Mouse (Mus musculus): ENCODE measurements around the gene Plppr2. TPM values are rescaled to one million over a fixed set of nuclear protein-coding genes. Genes with fewer than 3 reads are reported as not detected.
A peak's percentile ranks its signal among the peaks of the same experiment; 100 is the strongest.

The Plppr2 gene
- polyA plus RNA-seq, 1 experiment from 2014 or later: 9.2 TPM

GRCm38 (mm10) chr9:21978398-21979128 is 41.7 kb downstream of the Plppr2 start:
- no peak overlapping the region for H3K9ac ChIP-seq (ENCODE audit: low read depth, low read length)
- H3K4me3 ChIP-seq (ENCODE audit: low read length): no peak overlapping the region
- H3K4me2 ChIP-seq (replicated peaks; ENCODE audit: low read depth, low read length): no peak overlapping the region
- WGBS: 84% methylated on average over 4 of the region's 4 CpGs
- peaks cover 5% of the 10 kb centered on the region; the same call in 1 of the 2 replicates for H3K36me3 ChIP-seq (ENCODE audit: control insufficient read depth, insufficient read depth, low read length)
- no peaks in the 10 kb centered on the region for H3K9me3 ChIP-seq (ENCODE audit: control insufficient read depth, low read length)
- ATAC-seq (ENCODE audit: low FRiP score, low TSS enrichment): no peak; the same call in 1 of the 2 replicates
- H3K27ac ChIP-seq (ENCODE audit: low read depth, low read length): no peak overlapping the region
- H3K27me3 ChIP-seq (ENCODE audit: control insufficient read depth, insufficient read depth, low read length): no peaks in the 10 kb centered on the region
- no peaks in the 10 kb centered on the region for H3K4me1 ChIP-seq (ENCODE audit: control insufficient read depth, insufficient read depth, low read length)

- 31% methylated on average over 3 of the region's 3 CpGs for WGBS
- peaks cover 24% of the 10 kb centered on the region for H3K27me3 ChIP-seq (ENCODE audit: control insufficient read depth, insufficient read depth, low read length)
- H3K27ac ChIP-seq (ENCODE audit: low read depth, low read length): no peak overlapping the region
- no peak overlapping the region for H3K9ac ChIP-seq (ENCODE audit: low read depth, low read length)
- no peaks in the 10 kb centered on the region for H3K9me3 ChIP-seq (ENCODE audit: control insufficient read depth, low read length)
- no peak overlapping the region for H3K4me2 ChIP-seq (replicated peaks; ENCODE audit: low read depth, low read length)
- peaks cover 12% of the 10 kb centered on the region for H3K4me1 ChIP-seq (ENCODE audit: control insufficient read depth, insufficient read depth, low read length)
- H3K4me3 ChIP-seq (ENCODE audit: low read length): no peak overlapping the region
- peaks cover 2% of the 10 kb centered on the region; the same call in 1 of the 2 replicates for H3K36me3 ChIP-seq (ENCODE audit: control insufficient read depth, insufficient read depth, low read length)
- no peak for ATAC-seq (ENCODE audit: low FRiP score, low TSS enrichment)
Observed at GRCm38 (mm10) chr9:21983911-21984310, 47.1 kb downstream of the Plppr2 start.

- H3K27me3 ChIP-seq (ENCODE audit: control insufficient read depth, insufficient read depth, low read length): peaks cover 57% of the 10 kb centered on the region
- H3K36me3 ChIP-seq (ENCODE audit: control insufficient read depth, insufficient read depth, low read length): no peaks in the 10 kb centered on the region
- WGBS: 8% methylated on average over 36 of the region's 36 CpGs
- H3K4me3 ChIP-seq (ENCODE audit: low read length): peak overlapping the region; percentile 50
- peak overlapping the region; percentile 81 for H3K4me2 ChIP-seq (replicated peaks; ENCODE audit: low read depth, low read length)
- peak overlapping the region; percentile 12; the same call in 1 of the 2 replicates for H3K9ac ChIP-seq (ENCODE audit: low read depth, low read length)
- no peak overlapping the region; the same call in 1 of the 2 replicates for H3K27ac ChIP-seq (ENCODE audit: low read depth, low read length)
- H3K9me3 ChIP-seq (ENCODE audit: control insufficient read depth, low read length): no peaks in the 10 kb centered on the region
- no peak for ATAC-seq (ENCODE audit: low FRiP score, low TSS enrichment)
- peaks cover 21% of the 10 kb centered on the region for H3K4me1 ChIP-seq (ENCODE audit: control insufficient read depth, insufficient read depth, low read length)
Observed at GRCm38 (mm10) chr9:21987592-21988342, 50.9 kb downstream of the Plppr2 start.

- Histone ChIP-seq H3K4me2 (replicated peaks; ENCODE audit: low read depth, low read length) (peak overlapping the region; percentile 81), H3K4me3 (ENCODE audit: low read length) (peak overlapping the region; percentile 50), H3K36me3 (ENCODE audit: control insufficient read depth, insufficient read depth, low read length) (no peaks in the 10 kb centered on the region), H3K9ac (ENCODE audit: low read depth, low read length) (peak overlapping the region; percentile 55), H3K9me3 (ENCODE audit: control insufficient read depth, low read length) (no peaks in the 10 kb centered on the region), H3K27ac (ENCODE audit: low read depth, low read length) (0 out of 2 replicates have a peak overlapping the region, but pooled peaks have one; percentile 42), H3K27me3 (ENCODE audit: control insufficient read depth, insufficient read depth, low read length) (peaks cover 57% of the 10 kb centered on the region), H3K4me1 (ENCODE audit: control insufficient read depth, insufficient read depth, low read length) (peaks cover 21% of the 10 kb centered on the region)
- ATAC-seq (ENCODE audit: low FRiP score, low TSS enrichment): peak; percentile 75
- under 1% methylated on average over 32 of the region's 32 CpGs for WGBS
Observed at GRCm38 (mm10) chr9:21988421-21989101, 51.7 kb downstream of the Plppr2 start.

- 1% methylated on average over 42 of the region's 42 CpGs for WGBS
- H3K27ac ChIP-seq (ENCODE audit: low read depth, low read length): 0 out of 2 replicates have a peak within 1 kb of the TSS, but pooled peaks have one; percentile 42
- ATAC-seq (ENCODE audit: low FRiP score, low TSS enrichment): peak; percentile 59
Observed at GRCm38 (mm10) chr9:21989230-21990110, 52.6 kb downstream of the Plppr2 start, which contains the start of gene Rgl3. Rgl3 (minus strand) TSS chr9:21989446.

GRCm38 (mm10) chr9:21992227-21992626 is 55.4 kb downstream of the Plppr2 start:
- Histone ChIP-seq H3K9me3 (ENCODE audit: control insufficient read depth, low read length) (no peaks in the 10 kb centered on the region), H3K27me3 (ENCODE audit: control insufficient read depth, insufficient read depth, low read length) (peaks cover 50% of the 10 kb centered on the region), H3K4me3 (ENCODE audit: low read length) (no peak overlapping the region), H3K4me2 (replicated peaks; ENCODE audit: low read depth, low read length) (no peak overlapping the region), H3K4me1 (ENCODE audit: control insufficient read depth, insufficient read depth, low read length) (peaks cover 21% of the 10 kb centered on the region), H3K27ac (ENCODE audit: low read depth, low read length) (no peak overlapping the region), H3K9ac (ENCODE audit: low read depth, low read length) (no peak overlapping the region), H3K36me3 (ENCODE audit: control insufficient read depth, insufficient read depth, low read length) (no peaks in the 10 kb centered on the region)
- ATAC-seq (ENCODE audit: low FRiP score, low TSS enrichment): no peak
- WGBS: 74% methylated on average over 4 of the region's 4 CpGs

More at GRCm38 (mm10) chr9:21989230-21990110, 52.6 kb downstream of the Plppr2 start, which contains the start of gene Rgl3:
- Histone ChIP-seq H3K27me3 (ENCODE audit: control insufficient read depth, insufficient read depth, low read length) (peaks cover 57% of the 10 kb centered on the region), H3K9me3 (ENCODE audit: control insufficient read depth, low read length) (no peaks in the 10 kb centered on the region), H3K4me2 (replicated peaks; ENCODE audit: low read depth, low read length) (peak within 1 kb of the TSS; percentile 81), H3K4me3 (ENCODE audit: low read length) (peak within 1 kb of the TSS; percentile 50), H3K4me1 (ENCODE audit: control insufficient read depth, insufficient read depth, low read length) (peaks cover 21% of the 10 kb centered on the region), H3K9ac (ENCODE audit: low read depth, low read length) (peak within 1 kb of the TSS; percentile 55), H3K36me3 (ENCODE audit: control insufficient read depth, insufficient read depth, low read length) (no peaks in the 10 kb centered on the region)

GRCm38 (mm10) chr9:21996178-21996867 is 59.5 kb downstream of the Plppr2 start:
- Histone ChIP-seq H3K27me3 (ENCODE audit: control insufficient read depth, insufficient read depth, low read length) (peaks cover 12% of the 10 kb centered on the region), H3K4me1 (ENCODE audit: control insufficient read depth, insufficient read depth, low read length) (no peaks in the 10 kb centered on the region), H3K27ac (ENCODE audit: low read depth, low read length) (no peak overlapping the region), H3K4me2 (replicated peaks; ENCODE audit: low read depth, low read length) (no peak overlapping the region), H3K9ac (ENCODE audit: low read depth, low read length) (no peak overlapping the region), H3K9me3 (ENCODE audit: control insufficient read depth, low read length) (no peaks in the 10 kb centered on the region), H3K4me3 (ENCODE audit: low read length) (no peak overlapping the region), H3K36me3 (ENCODE audit: control insufficient read depth, insufficient read depth, low read length) (no peaks in the 10 kb centered on the region)
- no peak for ATAC-seq (ENCODE audit: low FRiP score, low TSS enrichment)
- WGBS: 79% methylated on average over 3 of the region's 3 CpGs
